Mouse (Mus musculus) hindbrain, embryonic 12.5 days (tissue): Measurements from ENCODE around the gene Gm4737. TPM values are rescaled to one million over a fixed set of nuclear protein-coding genes. Genes with fewer than 3 reads are reported as not detected.

Experiments
- ATAC-seq: fragments of 200-750 bp; cut with Nextera tagmentation; 2 replicates; pipeline ENCODE4 v1.8.0; 2017; ENCODE audit warnings: moderate TSS enrichment; ENCODE audit not compliant: low FRiP score
- H3K27ac ChIP-seq: fragments of 300-500 bp; sonication (generic); 2 replicates; pipeline ENCODE4 v1.5.1; 2016; ENCODE audit warnings: mild to moderate bottlenecking
- H3K27me3 ChIP-seq: fragments of 300-500 bp; sonication (generic); 2 replicates; pipeline ENCODE4 v1.6.1; 2016; ENCODE audit warnings: mild to moderate bottlenecking
- H3K36me3 ChIP-seq: fragments of 300-500 bp; sonication (generic); 2 replicates; pipeline ENCODE4 v1.6.1; 2016; ENCODE audit warnings: mild to moderate bottlenecking
- H3K4me1 ChIP-seq: fragments of 300-500 bp; sonication (generic); 2 replicates; pipeline ENCODE4 v1.6.1; 2016
- H3K4me2 ChIP-seq: fragments of 300-500 bp; sonication (generic); replicated peaks from 2 replicates; pipeline ENCODE4 v1.6.1; 2016; ENCODE audit warnings: mild to moderate bottlenecking
- H3K4me3 ChIP-seq: fragments of 300-500 bp; sonication (generic); 2 replicates; pipeline ENCODE4 v1.5.1; 2016; ENCODE audit warnings: mild to moderate bottlenecking
- H3K9ac ChIP-seq: fragments of 300-500 bp; sonication (generic); 2 replicates; pipeline ENCODE4 v1.6.1; 2016; ENCODE audit warnings: mild to moderate bottlenecking, moderate library complexity
- H3K9me3 ChIP-seq: fragments of 300-500 bp; sonication (generic); replicated peaks from 2 replicates; pipeline ENCODE4 v1.6.1; 2016; ENCODE audit warnings: mild to moderate bottlenecking
- WGBS: fragments of 180-500 bp; shearing (Covaris S2); methylation state at CpG from one replicate; pipeline ENCODE4 v1.1.7; 2016; 5-methylcytosine and 5-hydroxymethylcytosine counted together
- polyA plus RNA-seq: library from polyadenylated mRNA; unstranded; fragments of >200 nt; fragmentation: Nextera tagmentation; extraction: Ambion mirVana; gene quantifications from 2 replicates; pipeline ENCODE4 v1.2.1, GENCODE M21; 2016

The Gm4737 gene
- polyA plus RNA-seq, 1 experiment from 2014 or later = 3.4 TPM

DNA sequence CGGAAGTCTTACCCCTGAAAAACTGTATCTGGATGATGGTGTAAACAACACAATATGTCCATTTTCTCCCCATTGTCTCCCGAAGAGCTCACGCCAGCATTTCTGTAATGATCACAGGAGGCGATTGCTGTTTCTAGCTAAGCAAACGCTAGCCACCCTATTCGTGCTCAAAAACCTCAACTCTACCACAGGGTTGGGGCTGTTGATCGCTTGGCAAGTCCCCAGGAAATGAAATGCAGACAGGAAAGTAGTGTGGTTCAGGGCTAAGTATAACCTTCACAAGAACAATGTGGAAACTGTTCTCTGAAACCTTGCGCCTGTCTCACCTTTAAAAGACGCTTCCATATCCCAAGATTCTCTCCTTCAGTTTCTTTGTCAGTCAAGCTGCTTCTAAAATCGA is 34.9 kb downstream of the Gm4737 start, which contains the start of gene Cd96:
Gene Cd96, minus strand, starts transcription at position 232 of the 400 bp plus-strand sequence.
- no peaks in the 10 kb centered on the region for H3K27me3 ChIP-seq
- no peak within 1 kb of the TSS for H3K9ac ChIP-seq
- no peaks in the 10 kb centered on the region for H3K36me3 ChIP-seq
- H3K9me3 ChIP-seq = no peaks in the 10 kb centered on the region
- WGBS = 84% methylated on average over 10 of the region's 10 CpGs
- ATAC-seq = no peak
- no peak within 1 kb of the TSS for H3K27ac ChIP-seq
- H3K4me1 ChIP-seq = no peaks in the 10 kb centered on the region
- no peak within 1 kb of the TSS for H3K4me3 ChIP-seq
- H3K4me2 ChIP-seq = no peak within 1 kb of the TSS

DNA sequence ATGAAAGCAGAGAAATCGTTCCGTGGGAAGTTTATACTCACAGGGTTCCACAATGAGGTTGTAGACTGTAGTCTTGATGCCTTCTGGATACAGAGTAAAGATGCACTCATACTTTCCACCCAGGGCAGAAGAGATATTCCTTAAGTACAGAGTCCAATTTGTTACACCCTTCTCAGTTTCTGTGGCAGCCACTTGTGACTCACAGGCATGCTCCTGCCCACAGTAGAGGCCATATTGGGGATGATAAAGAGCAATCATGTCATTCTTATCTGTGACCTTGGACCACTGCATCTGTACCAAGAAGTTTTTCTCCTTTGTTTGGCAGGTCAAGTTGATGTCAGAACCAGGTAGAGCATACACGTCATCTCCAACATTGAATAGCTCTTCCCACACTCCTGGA is 37.2 kb downstream of the Gm4737 start:
- ATAC-seq = no peak
- H3K4me3 ChIP-seq = no peak overlapping the region
- H3K4me2 ChIP-seq = no peak overlapping the region
- H3K4me1 ChIP-seq = no peaks in the 10 kb centered on the region
- no peak overlapping the region for H3K27ac ChIP-seq
- H3K9ac ChIP-seq = no peak overlapping the region
- no peaks in the 10 kb centered on the region for H3K9me3 ChIP-seq
- 91% methylated on average over 3 of the region's 3 CpGs for WGBS
- H3K36me3 ChIP-seq = no peaks in the 10 kb centered on the region
- no peaks in the 10 kb centered on the region for H3K27me3 ChIP-seq

DNA sequence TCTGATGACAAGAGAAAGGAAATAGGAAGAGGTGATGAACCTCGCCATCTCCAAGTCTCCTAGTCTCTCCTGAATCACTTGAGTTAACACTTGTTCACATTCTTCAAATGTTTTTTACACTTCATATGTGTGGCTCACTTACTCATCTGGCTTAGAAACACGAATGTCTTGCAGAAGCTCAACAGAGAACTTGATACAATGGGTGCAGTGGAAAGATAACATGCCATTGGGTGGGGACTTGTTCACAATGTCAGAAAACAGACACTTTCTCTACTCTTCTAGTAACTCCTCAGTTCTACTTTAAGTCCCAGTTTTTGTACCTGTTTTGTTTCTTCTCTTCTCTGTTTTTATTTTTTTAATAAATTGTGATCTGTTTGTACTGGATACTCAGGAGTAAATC is 40.1 kb downstream of the Gm4737 start:
- Histone ChIP-seq H3K9ac (no peak overlapping the region), H3K9me3 (no peaks in the 10 kb centered on the region), H3K36me3 (no peaks in the 10 kb centered on the region), H3K4me1 (no peaks in the 10 kb centered on the region), H3K4me2 (no peak overlapping the region), H3K27me3 (no peaks in the 10 kb centered on the region), H3K27ac (no peak overlapping the region), H3K4me3 (no peak overlapping the region)
- 74% methylated on average over 2 of the region's 2 CpGs for WGBS
- no peak for ATAC-seq

DNA sequence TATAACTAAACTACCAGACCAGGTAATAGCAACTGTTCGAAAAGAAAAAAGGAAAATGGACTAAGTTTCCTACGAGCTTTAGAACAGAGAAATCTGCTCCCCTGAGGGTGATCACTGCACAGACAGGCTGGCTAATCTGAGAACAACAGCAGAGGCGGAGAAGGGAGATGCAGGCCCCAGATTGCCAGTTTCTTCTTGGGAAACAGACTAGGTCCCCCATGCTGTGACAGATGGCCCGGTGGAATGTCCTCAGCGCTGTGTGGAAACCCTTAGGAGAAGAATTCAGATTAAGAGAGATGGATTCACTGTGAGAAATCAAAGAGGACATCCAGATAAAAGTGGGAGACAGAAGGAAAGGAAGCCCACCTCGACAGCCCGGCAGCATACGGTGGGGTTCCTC is 45.3 kb downstream of the Gm4737 start:
- Histone ChIP-seq H3K27me3 (no peaks in the 10 kb centered on the region), H3K4me2 (no peak overlapping the region), H3K4me3 (no peak overlapping the region), H3K36me3 (no peaks in the 10 kb centered on the region), H3K9ac (no peak overlapping the region), H3K9me3 (no peaks in the 10 kb centered on the region), H3K4me1 (no peaks in the 10 kb centered on the region), H3K27ac (no peak overlapping the region)
- no peak for ATAC-seq
- 50% methylated on average over 8 of the region's 8 CpGs for WGBS

DNA sequence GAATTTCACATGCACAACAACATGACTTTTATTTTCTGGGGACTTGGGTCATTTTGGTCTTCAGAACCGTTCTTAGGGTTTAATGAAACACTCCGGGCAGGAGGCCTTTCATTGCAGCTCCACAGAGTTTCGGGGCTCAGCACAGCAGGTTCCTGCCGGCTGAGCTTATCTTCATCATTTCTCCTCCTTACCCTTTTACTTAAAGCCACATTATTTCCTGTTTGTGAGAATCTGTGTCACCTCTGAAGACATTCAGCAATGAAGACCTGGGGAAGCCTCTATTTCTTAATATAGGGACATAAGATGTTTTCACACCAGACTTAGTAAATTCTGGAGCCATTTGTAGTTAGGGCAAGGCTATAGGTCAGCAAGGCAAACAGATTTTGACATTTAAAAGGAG is 47.4 kb downstream of the Gm4737 start:
- H3K4me1 ChIP-seq = no peaks in the 10 kb centered on the region

DNA sequence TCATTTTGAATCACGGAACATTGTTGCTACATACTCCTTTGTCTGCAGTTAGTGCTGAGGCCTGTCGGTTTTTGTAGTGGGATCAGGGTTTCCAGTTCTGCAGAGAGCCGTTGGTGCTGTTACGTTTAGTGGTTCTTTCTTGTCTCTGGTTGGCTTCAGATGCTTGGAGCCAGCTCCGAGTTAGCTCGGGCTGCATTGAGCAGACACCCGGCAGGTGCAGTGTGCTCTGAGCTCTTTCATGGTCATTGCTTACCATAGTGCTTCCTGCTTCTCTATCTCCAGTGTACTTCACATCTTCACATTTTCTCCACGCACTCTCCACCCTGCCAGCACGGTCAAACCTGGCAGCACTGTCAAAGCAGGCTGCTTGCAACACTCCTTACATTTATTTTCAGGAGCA is 50.4 kb downstream of the Gm4737 start:
- Histone ChIP-seq H3K4me1 (no peaks in the 10 kb centered on the region), H3K9ac (no peak overlapping the region), H3K27me3 (no peaks in the 10 kb centered on the region), H3K27ac (no peak overlapping the region), H3K4me3 (no peak overlapping the region), H3K9me3 (no peaks in the 10 kb centered on the region), H3K4me2 (no peak overlapping the region), H3K36me3 (no peaks in the 10 kb centered on the region)
- no peak for ATAC-seq
- WGBS = 86% methylated on average over 9 of the region's 9 CpGs

More for the DNA sequence above, 47.4 kb downstream of the Gm4737 start:
- Histone ChIP-seq H3K27me3 (no peaks in the 10 kb centered on the region), H3K36me3 (no peaks in the 10 kb centered on the region), H3K9ac (no peak overlapping the region), H3K4me2 (no peak overlapping the region), H3K27ac (no peak overlapping the region), H3K9me3 (no peaks in the 10 kb centered on the region), H3K4me3 (no peak overlapping the region)
- 69% methylated on average over 4 of the region's 4 CpGs for WGBS
- no peak for ATAC-seq

Other genes starting within 250 kb of the Gm4737 start
- gene Phldb2, start 201.5 kb downstream of the Gm4737 start, polyA plus RNA-seq = 34.5 and 43.7 TPM in 2 replicates
- 6.6 and 6.7 TPM in 2 replicates for gene Plcxd2, start 144.9 kb downstream of the Gm4737 start, polyA plus RNA-seq
- gene Cd96, start 34.8 kb downstream of the Gm4737 start, polyA plus RNA-seq = not detected in 2 replicates